Mouse (Mus musculus): ENCODE measurements around the gene Mtmr12.

DNA sequence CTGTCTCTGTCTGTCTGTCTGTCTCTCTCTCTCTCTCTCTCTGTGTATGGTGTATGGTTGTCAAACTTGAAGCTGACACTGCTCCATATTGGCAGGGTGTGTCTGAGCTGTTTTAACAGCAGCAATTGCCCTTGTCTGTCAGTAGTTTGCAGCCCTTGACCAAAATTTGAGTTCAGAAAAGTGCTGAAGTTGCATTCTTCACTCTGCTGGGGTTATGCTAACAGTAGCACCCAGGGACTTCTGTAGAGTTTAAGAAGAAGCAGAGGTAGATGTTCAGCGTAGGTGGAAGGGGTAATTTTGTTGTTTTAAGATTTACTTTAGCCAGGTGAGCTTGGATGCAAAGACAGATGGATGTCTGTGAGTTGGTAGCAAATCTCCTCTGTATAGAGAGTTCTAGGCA is 7.4 kb downstream of the Mtmr12 start:
- no peak for TF ChIP-seq GATA1 (IDR thresholded peaks at IDR 0.05; ENCODE audit: borderline replicate concordance, low read length)
- TF ChIP-seq FLI1 (IDR thresholded peaks at IDR 0.05; ENCODE audit: low read length) = no peak
